Mouse (Mus musculus) kidney, embryonic 16.5 days (tissue): Measurements from ENCODE around the gene Zfp28. TPM values are rescaled to one million over a fixed set of nuclear protein-coding genes. Genes with fewer than 3 reads are reported as not detected.
"Not testable (repeated sequence)": the region's sequence is repeated elsewhere in the genome, so short reads cannot be mapped to it uniquely, and the experiment has no call there.

ENCODE experiments used
- ATAC-seq: fragments of 200-750 bp; cut with Nextera tagmentation; 2 replicates; pipeline ENCODE4 v1.8.0; 2017; ENCODE audit warnings: moderate TSS enrichment; ENCODE audit not compliant: low FRiP score, low TSS enrichment
- H3K27ac ChIP-seq: fragments of 300-500 bp; sonication (generic); 2 replicates; pipeline ENCODE4 v1.5.1; 2014; ENCODE audit warnings: low read length
- H3K27me3 ChIP-seq: fragments of 300-500 bp; sonication (generic); 2 replicates; pipeline ENCODE4 v1.6.1; 2014; ENCODE audit warnings: low read length, control low read depth, mixed read lengths; ENCODE audit not compliant: insufficient read depth
- H3K36me3 ChIP-seq: fragments of 300-500 bp; sonication (generic); 2 replicates; pipeline ENCODE4 v1.6.1; 2014; ENCODE audit warnings: low read length, control low read depth, mixed read lengths; ENCODE audit not compliant: insufficient read depth
- H3K4me1 ChIP-seq: fragments of 300-500 bp; sonication (generic); 2 replicates; pipeline ENCODE4 v1.6.1; 2014; ENCODE audit warnings: low read length, control low read depth, mixed read lengths; ENCODE audit not compliant: insufficient read depth
- H3K4me2 ChIP-seq: fragments of 300-500 bp; sonication (generic); replicated peaks from 2 replicates; pipeline ENCODE4 v1.6.1; 2014; ENCODE audit warnings: low read depth, low read length
- H3K4me3 ChIP-seq: fragments of 300-500 bp; sonication (generic); 2 replicates; pipeline ENCODE4 v1.5.1; 2014; ENCODE audit warnings: mild to moderate bottlenecking, low read length
- H3K9ac ChIP-seq: fragments of 300-500 bp; sonication (generic); replicated peaks from 2 replicates; pipeline ENCODE4 v1.6.1; 2014; ENCODE audit warnings: low read length
- H3K9me3 ChIP-seq: fragments of 300-500 bp; sonication (generic); 2 replicates; pipeline ENCODE4 v1.6.1; 2016; ENCODE audit warnings: low read length, control low read depth
- WGBS: fragments of 180-500 bp; shearing (Covaris S2); extraction: QIAGEN DNeasy Blood & Tissue Kit; methylation state at CpG from one replicate; pipeline ENCODE4 v1.1.7; 2014; 5-methylcytosine and 5-hydroxymethylcytosine counted together
- polyA plus RNA-seq: library from polyadenylated mRNA; unstranded; fragments of >200 nt; fragmentation: Nextera tagmentation; extraction: Ambion mirVana; gene quantifications from 2 replicates; pipeline ENCODE4 v1.2.1, GENCODE M21; 2015

Zfp28 gene
- polyA plus RNA-seq, 1 experiment from 2014 or later, result 8.9 TPM

DNA sequence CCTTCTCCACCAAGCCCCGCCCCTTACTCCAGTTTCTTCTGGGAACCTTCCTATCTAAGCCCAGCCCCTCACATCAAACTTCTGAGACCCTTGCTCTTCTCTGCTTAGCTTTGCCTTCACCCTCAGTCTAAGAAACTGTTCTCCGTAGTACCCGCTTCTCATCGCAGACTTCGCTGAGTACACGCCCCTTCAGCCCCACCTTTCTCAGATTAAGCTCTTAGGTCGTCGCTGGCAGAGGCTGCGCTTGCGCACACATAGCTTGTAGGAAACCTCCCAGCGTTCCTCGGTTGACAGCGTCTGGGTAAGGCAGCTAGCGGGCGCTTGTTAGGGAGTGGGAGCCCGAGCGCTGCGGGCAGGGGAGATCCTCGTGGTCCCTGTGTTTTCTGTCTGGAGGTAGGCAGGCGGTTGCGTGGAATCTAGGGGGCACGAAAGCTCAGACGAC, 20.0 kb upstream of the Zfp28 start, which contains the start of gene Zfp78:
Gene Zfp78, plus strand, starts transcription at position 234 of the 442 bp plus-strand sequence.
- peak within 1 kb of the TSS; percentile 89 for H3K27ac ChIP-seq
- peaks cover 10% of the 10 kb centered on the region for H3K4me1 ChIP-seq
- H3K36me3 ChIP-seq, result no peaks in the 10 kb centered on the region
- peak within 1 kb of the TSS; percentile 61 for H3K4me2 ChIP-seq
- no peaks in the 10 kb centered on the region for H3K9me3 ChIP-seq
- peak within 1 kb of the TSS; percentile 52 for H3K4me3 ChIP-seq
- under 1% methylated on average over 23 of the region's 23 CpGs for WGBS
- peak within 1 kb of the TSS; percentile 66 for H3K9ac ChIP-seq
- ATAC-seq, result peak; percentile 88
- no peaks in the 10 kb centered on the region for H3K27me3 ChIP-seq

DNA sequence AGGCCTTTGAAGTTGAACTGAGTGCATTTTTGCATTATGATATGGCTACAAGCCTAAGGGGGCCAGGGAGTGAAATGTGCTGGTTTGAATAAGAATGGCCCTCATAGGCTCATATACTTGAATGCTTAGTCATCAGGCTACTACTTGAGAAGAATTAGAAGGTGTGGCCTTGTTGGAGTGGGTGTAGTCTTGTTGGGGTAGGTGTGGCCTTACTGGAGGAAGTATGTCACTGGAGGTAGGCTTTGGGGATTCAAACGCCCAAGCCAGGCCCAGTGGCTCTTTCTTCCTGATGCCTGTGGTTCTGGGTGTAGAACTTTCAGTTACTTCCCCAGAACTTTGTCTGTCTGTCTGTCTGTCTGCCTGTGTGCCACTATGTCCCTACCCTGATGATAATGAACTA, 18.3 kb upstream of the Zfp28 start:
- Histone ChIP-seq H3K9ac (no peak overlapping the region), H3K27ac (no peak overlapping the region)

DNA sequence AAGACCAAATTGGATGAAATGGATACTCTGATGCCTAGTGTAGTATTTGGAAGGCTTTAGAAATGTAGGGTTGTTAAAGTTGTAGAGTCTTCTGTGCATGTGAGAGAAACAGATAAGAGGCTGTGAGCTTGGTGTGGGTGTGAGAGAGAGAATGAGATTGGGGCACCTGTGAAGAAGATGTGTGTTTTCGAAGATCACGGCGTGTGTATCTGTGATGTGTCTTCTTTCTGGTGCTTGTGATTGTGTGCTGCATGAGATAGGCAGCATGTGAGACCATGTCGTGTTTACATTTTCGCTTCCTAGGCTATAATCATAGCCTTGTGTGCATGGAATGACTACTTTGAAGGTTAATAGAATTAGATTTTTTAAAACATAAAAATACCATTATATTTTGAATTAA, 15.9 kb upstream of the Zfp28 start:
- H3K9me3 ChIP-seq, result no peaks in the 10 kb centered on the region
- peaks cover 6% of the 10 kb centered on the region for H3K4me1 ChIP-seq
- H3K36me3 ChIP-seq, result no peaks in the 10 kb centered on the region
- H3K27ac ChIP-seq, result no peak overlapping the region
- H3K9ac ChIP-seq, result no peak overlapping the region
- no peak for ATAC-seq
- no peak overlapping the region for H3K4me3 ChIP-seq
- H3K27me3 ChIP-seq, result no peaks in the 10 kb centered on the region
- no peak overlapping the region for H3K4me2 ChIP-seq
- WGBS, result 94% methylated on average over 5 of the region's 5 CpGs

More for the DNA sequence above, 18.3 kb upstream of the Zfp28 start:
- 48% methylated on average over 1 of the region's 1 CpGs for WGBS
- no peak for ATAC-seq
- Histone ChIP-seq H3K4me1 (peaks cover 10% of the 10 kb centered on the region), H3K4me2 (no peak overlapping the region), H3K36me3 (no peaks in the 10 kb centered on the region), H3K27me3 (no peaks in the 10 kb centered on the region), H3K9me3 (no peaks in the 10 kb centered on the region), H3K4me3 (no peak overlapping the region)

DNA sequence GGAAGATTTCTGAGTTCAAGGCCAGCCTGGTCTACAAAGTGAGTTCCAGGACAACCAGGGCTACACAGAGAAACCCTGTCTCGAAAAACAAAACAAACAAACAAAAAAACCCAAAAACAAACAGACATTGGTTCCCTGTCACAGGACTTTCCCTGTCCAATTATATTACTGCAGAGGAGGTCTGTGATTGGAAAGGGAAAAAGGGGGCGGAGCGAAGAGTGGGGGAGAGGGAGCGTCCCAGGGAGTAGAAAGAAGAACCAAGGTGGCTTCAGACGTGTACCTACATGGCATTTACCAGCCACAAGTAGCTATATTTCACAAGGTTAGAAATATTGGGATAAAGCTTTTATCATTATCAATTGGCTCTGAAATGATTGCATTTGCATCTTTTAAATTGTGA, 14.9 kb upstream of the Zfp28 start:
- H3K9ac ChIP-seq, H3K9me3 ChIP-seq, H3K27me3 ChIP-seq, H3K27ac ChIP-seq, H3K4me1 ChIP-seq, H3K4me2 ChIP-seq, ATAC-seq, H3K4me3 ChIP-seq, H3K36me3 ChIP-seq: not testable (repeated sequence)
- 78% methylated on average over 5 of the region's 5 CpGs for WGBS

DNA sequence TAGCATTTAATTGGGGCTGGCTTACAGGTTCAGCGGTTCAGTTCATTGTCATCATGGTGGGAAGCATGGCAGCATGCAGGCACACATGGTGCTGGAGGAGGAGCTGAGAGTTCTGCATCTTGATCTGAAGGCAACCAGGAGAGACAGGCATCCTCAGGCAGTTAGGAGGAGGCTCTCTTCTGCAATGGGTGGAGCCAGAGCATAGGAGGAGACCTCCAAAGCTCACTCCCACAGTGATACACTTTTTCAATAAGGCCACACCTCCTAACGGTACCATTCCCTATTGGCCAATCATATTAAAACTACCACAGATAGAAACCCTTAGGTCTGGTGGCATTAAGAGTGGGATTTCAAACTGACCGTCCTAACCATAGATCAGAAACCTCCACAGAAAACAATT, 13.6 kb upstream of the Zfp28 start:
- Histone ChIP-seq H3K27me3 (no peaks in the 10 kb centered on the region), H3K4me1 (no peaks in the 10 kb centered on the region), H3K9ac (no peak overlapping the region), H3K9me3 (no peaks in the 10 kb centered on the region), H3K36me3 (no peaks in the 10 kb centered on the region), H3K4me3 (no peak overlapping the region), H3K27ac (no peak overlapping the region), H3K4me2 (no peak overlapping the region)
- no peak for ATAC-seq
- WGBS, result 84% methylated on average over 3 of the region's 3 CpGs

DNA sequence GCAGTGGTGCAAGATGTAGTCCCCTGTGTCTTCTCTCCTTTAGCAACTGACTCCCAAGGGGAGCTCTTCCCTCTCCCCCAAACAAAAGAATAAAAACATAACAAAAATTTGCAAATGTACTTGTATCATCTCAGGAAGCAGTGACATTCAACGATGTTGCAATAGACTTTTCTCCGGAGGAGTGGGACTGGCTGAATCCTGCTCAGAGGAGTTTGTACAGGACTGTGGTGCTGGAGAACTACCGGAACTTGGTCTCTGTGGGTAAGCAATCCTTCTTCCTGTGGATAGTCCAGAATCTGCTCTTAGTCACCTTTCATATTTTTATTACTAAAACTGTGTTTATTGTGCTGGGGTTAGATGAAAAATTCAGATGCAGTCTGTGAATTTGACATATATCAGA, 10.1 kb upstream of the Zfp28 start:
- Histone ChIP-seq H3K9me3 (no peaks in the 10 kb centered on the region), H3K4me3 (no peak overlapping the region), H3K27ac (no peak overlapping the region), H3K36me3 (no peaks in the 10 kb centered on the region), H3K4me1 (no peaks in the 10 kb centered on the region), H3K4me2 (no peak overlapping the region), H3K27me3 (no peaks in the 10 kb centered on the region), H3K9ac (no peak overlapping the region)
- WGBS, result 87% methylated on average over 3 of the region's 3 CpGs
- no peak for ATAC-seq

DNA sequence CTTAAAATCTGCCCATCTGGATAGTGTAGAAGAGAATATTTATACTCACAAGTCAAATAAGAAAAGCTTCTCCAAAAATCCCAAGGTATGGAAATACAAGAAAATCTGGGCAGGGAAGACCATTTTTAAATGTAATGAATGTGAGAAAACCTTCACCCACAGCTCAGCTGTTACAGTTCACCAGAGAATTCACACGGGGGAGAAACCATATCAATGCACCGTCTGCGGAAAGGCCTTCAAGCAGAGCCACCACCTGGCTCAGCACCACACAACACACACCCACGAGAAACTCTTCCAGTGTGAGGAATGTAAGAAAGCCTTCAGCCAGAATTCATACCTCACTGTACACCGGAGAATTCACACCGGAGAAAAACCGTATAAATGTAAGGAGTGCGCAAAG, 4.7 kb upstream of the Zfp28 start:
- H3K9me3 ChIP-seq, result no peaks in the 10 kb centered on the region
- 0 out of 2 replicates have a peak, but pooled peaks cover 5% of the 10 kb centered on the region for H3K36me3 ChIP-seq
- no peak overlapping the region for H3K4me2 ChIP-seq
- no peak overlapping the region for H3K27ac ChIP-seq
- peaks cover 10% of the 10 kb centered on the region for H3K4me1 ChIP-seq
- no peak overlapping the region for H3K4me3 ChIP-seq
- H3K27me3 ChIP-seq, result no peaks in the 10 kb centered on the region
- ATAC-seq, result no peak
- WGBS, result 79% methylated on average over 8 of the region's 8 CpGs
- H3K9ac ChIP-seq, result no peak overlapping the region

DNA sequence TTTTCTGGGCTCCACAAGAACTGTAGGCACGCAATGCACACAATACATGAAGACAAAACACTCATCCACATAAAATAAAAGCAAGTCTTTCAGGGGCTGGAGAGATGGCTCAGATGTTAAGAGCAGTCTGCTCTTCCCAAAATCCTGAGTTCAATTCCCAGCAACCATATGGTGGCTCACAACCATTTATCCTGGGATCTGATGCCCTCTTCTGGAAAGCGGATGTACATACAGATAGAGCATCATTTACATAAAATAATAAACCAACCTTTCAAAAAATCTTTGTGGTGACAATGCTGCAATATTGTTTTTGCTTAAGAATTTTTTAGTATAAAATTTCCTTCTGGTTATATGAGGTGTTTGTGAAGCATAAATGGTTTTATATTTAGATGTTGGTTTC, 1.7 kb upstream of the Zfp28 start:
- no peak for ATAC-seq
- Histone ChIP-seq H3K4me3 (no peak overlapping the region), H3K27ac (no peak overlapping the region), H3K36me3 (0 out of 2 replicates have a peak, but pooled peaks cover 7% of the 10 kb centered on the region), H3K27me3 (no peaks in the 10 kb centered on the region), H3K9ac (no peak overlapping the region), H3K4me2 (no peak overlapping the region), H3K9me3 (no peaks in the 10 kb centered on the region), H3K4me1 (peaks cover 16% of the 10 kb centered on the region)
- WGBS, result 85% methylated on average over 2 of the region's 2 CpGs

DNA sequence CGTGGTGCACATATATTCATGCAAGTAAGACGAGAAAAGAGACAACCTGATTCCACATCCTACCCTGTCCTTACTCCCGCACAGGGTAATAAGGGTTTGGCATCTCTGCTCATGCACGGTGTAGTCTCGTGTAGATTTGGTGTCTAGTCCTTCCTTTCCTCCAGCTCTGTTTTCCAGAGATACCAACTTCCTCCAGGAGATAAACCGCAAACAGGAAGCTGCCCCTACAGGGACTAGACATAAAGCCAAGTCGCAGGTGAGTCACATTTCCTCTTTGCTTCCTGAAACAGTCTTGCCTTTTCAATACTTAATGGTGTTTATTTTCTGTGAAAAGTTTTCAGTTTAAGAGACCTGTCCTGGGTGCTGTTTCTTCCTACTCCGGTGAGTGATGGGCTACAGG, 916 bp downstream of the Zfp28 start:
- Histone ChIP-seq H3K4me1 (peaks cover 16% of the 10 kb centered on the region), H3K27me3 (no peaks in the 10 kb centered on the region), H3K27ac (no peak overlapping the region), H3K4me2 (peak overlapping the region; percentile 89), H3K4me3 (peak overlapping the region; percentile 78), H3K36me3 (0 out of 2 replicates have a peak, but pooled peaks cover 5% of the 10 kb centered on the region), H3K9ac (peak overlapping the region; percentile 79; the same call in 1 of the 2 replicates), H3K9me3 (no peaks in the 10 kb centered on the region)
- 54% methylated on average over 8 of the region's 8 CpGs for WGBS
- ATAC-seq, result no peak; the same call in 1 of the 2 replicates

DNA sequence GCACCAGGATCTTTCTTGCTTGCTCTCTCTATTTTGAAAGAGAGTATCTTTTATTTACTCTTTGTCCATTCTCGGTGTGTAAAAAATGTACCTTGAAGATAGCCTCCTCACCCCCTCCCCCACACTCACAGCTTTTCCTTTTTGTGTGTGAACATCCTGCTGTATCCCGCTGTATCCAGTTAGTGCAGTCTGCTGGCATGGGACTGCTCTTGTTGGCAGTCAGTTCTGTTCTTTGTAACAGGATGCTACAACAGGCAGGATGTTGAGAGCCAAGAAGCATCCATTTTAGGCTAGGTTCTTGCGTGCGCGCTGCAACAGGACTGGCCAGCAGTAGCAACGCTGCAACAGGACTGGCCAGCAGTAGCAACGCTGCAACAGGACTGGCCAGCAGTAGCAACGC, 3.9 kb downstream of the Zfp28 start:
- ATAC-seq, result no peak

More for the DNA sequence above, 3.9 kb downstream of the Zfp28 start:
- Histone ChIP-seq H3K27me3 (no peaks in the 10 kb centered on the region), H3K4me3 (no peak overlapping the region), H3K4me2 (no peak overlapping the region), H3K9ac (no peak overlapping the region), H3K9me3 (no peaks in the 10 kb centered on the region), H3K27ac (no peak overlapping the region), H3K36me3 (peaks cover 10% of the 10 kb centered on the region; the same call in 1 of the 2 replicates), H3K4me1 (peaks cover 16% of the 10 kb centered on the region)
- 96% methylated on average over 8 of the region's 8 CpGs for WGBS
